ENCODE assay signal across 9 mouse cellular contexts in the genomic region with DNA sequence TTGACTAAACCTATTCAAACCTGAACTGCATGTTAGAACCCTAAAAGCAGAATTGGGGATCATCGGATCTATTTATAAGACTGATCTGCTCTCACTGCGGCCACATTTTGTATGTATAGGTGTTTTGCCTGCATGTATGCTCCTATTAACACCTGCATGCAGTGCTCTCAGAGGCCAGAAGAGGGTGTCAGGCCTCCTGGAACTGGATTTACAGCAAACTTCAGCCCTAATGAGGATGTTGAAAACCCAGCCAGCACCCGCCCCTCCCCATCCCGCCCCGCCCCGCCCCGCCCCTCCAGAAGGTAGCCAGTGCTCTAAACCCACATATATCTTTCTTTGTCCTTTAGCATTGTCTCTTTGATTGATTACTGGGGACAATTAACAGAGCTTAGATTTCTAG. TPM values are rescaled to one million over a fixed set of nuclear protein-coding genes. Genes with fewer than 3 reads are reported as not detected.
DNase-seq lines count a peak whose midpoint lies in the region; ATAC-seq and TF ChIP-seq lines count a peak whose summit lies in the region.
"Had no signal": no experiment of that assay in that cellular context is flagged by ENCODE, and none has a peak within 500 bp of the region (broad histone marks: within the 10 kb centered on the region; RNA-seq: fewer than 3 reads in every experiment).

No protein-coding gene starts in this region.

- peaks cover 53% of the 10 kb centered on the region for H3K27me3 ChIP-seq in hindbrain, embryonic 11.5 days (ENCODE audit: control insufficient read depth, insufficient read depth, low read length)
- peaks cover 72% of the 10 kb centered on the region for H3K27me3 ChIP-seq in hindbrain, embryonic 14.5 days (ENCODE audit: control insufficient read depth, insufficient read depth, low read length)
- H3K27me3 ChIP-seq in heart, postnatal 0 days (ENCODE audit: control insufficient read depth, insufficient read depth, low read length): peaks cover 52% of the 10 kb centered on the region
- H3K27me3 ChIP-seq in liver, embryonic 11.5 days (replicated peaks; ENCODE audit: control insufficient read depth, insufficient read depth, low read length): peaks cover 26% of the 10 kb centered on the region

- no peak overlapping the region for H3K4me2 ChIP-seq in hindbrain, embryonic 11.5 days (replicated peaks; ENCODE audit: low read depth, low read length)
- no peak overlapping the region for H3K4me2 ChIP-seq in hindbrain, embryonic 14.5 days (replicated peaks)
- H3K4me2 ChIP-seq in heart, postnatal 0 days (ENCODE audit: low read depth, low read length): no peak overlapping the region
- H3K4me2 ChIP-seq in liver, embryonic 11.5 days: peak overlapping the region; percentile 46
- H3K4me2 ChIP-seq: embryonic facial prominence, embryonic 13.5 days had no signal

- no peaks in the 10 kb centered on the region for H3K9me3 ChIP-seq in hindbrain, embryonic 11.5 days (ENCODE audit: control insufficient read depth, low read length)
- 0 out of 2 replicates have a peak, but pooled peaks cover 4% of the 10 kb centered on the region for H3K9me3 ChIP-seq in hindbrain, embryonic 14.5 days (ENCODE audit: control insufficient read depth, low read length)
- H3K9me3 ChIP-seq in heart, postnatal 0 days (replicated peaks; ENCODE audit: control insufficient read depth, low read length): no peaks in the 10 kb centered on the region
- H3K9me3 ChIP-seq in liver, embryonic 11.5 days (ENCODE audit: control insufficient read depth, low read length): no peaks in the 10 kb centered on the region
- H3K9me3 ChIP-seq: embryonic facial prominence, embryonic 13.5 days had no signal

- no peak overlapping the region for H3K9ac ChIP-seq in hindbrain, embryonic 11.5 days (ENCODE audit: low read depth, low read length)
- H3K9ac ChIP-seq in hindbrain, embryonic 14.5 days: no peak overlapping the region
- no peak overlapping the region for H3K9ac ChIP-seq in heart, postnatal 0 days (replicated peaks; ENCODE audit: low read depth, low read length)
- no peak overlapping the region for H3K9ac ChIP-seq in liver, embryonic 11.5 days (ENCODE audit: low read depth, low read length)
- H3K9ac ChIP-seq: embryonic facial prominence, embryonic 13.5 days had no signal

- ATAC-seq in hindbrain, embryonic 11.5 days (ENCODE audit: low FRiP score): no peak
- no peak for ATAC-seq in hindbrain, embryonic 14.5 days (ENCODE audit: low FRiP score)
- ATAC-seq in heart, postnatal 0 days (ENCODE audit: insufficient read depth, low read depth): no peak
- peak; percentile 73 for ATAC-seq in liver, embryonic 11.5 days (replicated peaks; ENCODE audit: low FRiP score)

- H3K27ac ChIP-seq in hindbrain, embryonic 11.5 days (ENCODE audit: low read depth, low read length): no peak overlapping the region
- H3K27ac ChIP-seq in hindbrain, embryonic 14.5 days: no peak overlapping the region
- no peak overlapping the region for H3K27ac ChIP-seq in heart, postnatal 0 days (ENCODE audit: low read depth)
- H3K27ac ChIP-seq in liver, embryonic 11.5 days (ENCODE audit: low read depth, low read length): no peak overlapping the region
- H3K27ac ChIP-seq: embryonic facial prominence, embryonic 13.5 days had no signal

- no peaks in the 10 kb centered on the region for H3K36me3 ChIP-seq in hindbrain, embryonic 11.5 days (ENCODE audit: control insufficient read depth, insufficient read depth, low read length)
- H3K36me3 ChIP-seq in hindbrain, embryonic 14.5 days (replicated peaks; ENCODE audit: control insufficient read depth, insufficient read depth): no peaks in the 10 kb centered on the region
- no peaks in the 10 kb centered on the region for H3K36me3 ChIP-seq in heart, postnatal 0 days (replicated peaks; ENCODE audit: control insufficient read depth, insufficient read depth, low read length)
- peaks cover 3% of the 10 kb centered on the region; the same call in 1 of the 2 replicates for H3K36me3 ChIP-seq in liver, embryonic 11.5 days (ENCODE audit: control insufficient read depth, insufficient read depth, low read length)
- H3K36me3 ChIP-seq: embryonic facial prominence, embryonic 13.5 days had no signal

- DNase-seq in hindbrain, embryonic 11.5 days (ENCODE audit: low spot score): peak; percentile 60
- no peak for DNase-seq in hindbrain, embryonic 14.5 days (ENCODE audit: low spot score)
- DNase-seq in R1 (ENCODE audit: low read depth, low spot score): peak; percentile 94
- no peak for DNase-seq in heart, postnatal 0 days (ENCODE audit: low spot score)
- peak; percentile 60 for DNase-seq in liver, embryonic 11.5 days (ENCODE audit: low spot score)
- peak; percentile 71 for DNase-seq in retina, postnatal 1 day
- no peak for DNase-seq in layer of hippocampus, adult 11-12 months (ENCODE audit: low spot score)
- no peak for DNase-seq in right cerebral cortex, postnatal 25 days

- TF ChIP-seq EP300 in heart, postnatal 0 days (IDR thresholded peaks at IDR 0.05; ENCODE audit: low read depth): no peak

- TF ChIP-seq CTCF in heart, postnatal 0 days (IDR thresholded peaks at IDR 0.05; ENCODE audit: low read depth): peak; percentile 32; the same call in 1 of the 2 replicates

- 10% methylated on average over 7 of the region's 7 CpGs for WGBS in hindbrain, embryonic 11.5 days
- 17% methylated on average over 7 of the region's 7 CpGs for WGBS in hindbrain, embryonic 14.5 days
- 10% methylated on average over 7 of the region's 7 CpGs for WGBS in heart, postnatal 0 days
- WGBS in liver, embryonic 11.5 days: 7% methylated on average over 7 of the region's 7 CpGs

- H3K4me3 ChIP-seq in hindbrain, embryonic 11.5 days (ENCODE audit: low read depth, low read length): no peak overlapping the region
- H3K4me3 ChIP-seq in hindbrain, embryonic 14.5 days (replicated peaks; ENCODE audit: low read length): no peak overlapping the region
- H3K4me3 ChIP-seq in heart, postnatal 0 days (ENCODE audit: low read depth, low read length): no peak overlapping the region
- 0 out of 2 replicates have a peak overlapping the region, but pooled peaks have one; percentile 11 for H3K4me3 ChIP-seq in liver, embryonic 11.5 days (ENCODE audit: low read depth, low read length)
- H3K4me3 ChIP-seq: embryonic facial prominence, embryonic 13.5 days had no signal

- H3K4me1 ChIP-seq in hindbrain, embryonic 11.5 days (replicated peaks; ENCODE audit: control insufficient read depth, insufficient read depth, low read length): peaks cover 9% of the 10 kb centered on the region
- peaks cover 7% of the 10 kb centered on the region for H3K4me1 ChIP-seq in hindbrain, embryonic 14.5 days (replicated peaks; ENCODE audit: control insufficient read depth, insufficient read depth, low read length)
- H3K4me1 ChIP-seq in heart, postnatal 0 days (ENCODE audit: control insufficient read depth, insufficient read depth): peaks cover 12% of the 10 kb centered on the region
- peaks cover 34% of the 10 kb centered on the region for H3K4me1 ChIP-seq in liver, embryonic 11.5 days (replicated peaks; ENCODE audit: control insufficient read depth, insufficient read depth, low read length)

RNA-seq across cellular contexts. Expression of a gene that starts 2.7 kb away (rescaled TPM):
- 1.1 and 2.2 TPM in 2 replicates for polyA plus RNA-seq in hindbrain, embryonic 11.5 days (2014; fragmentation: Nextera tagmentation; extraction: Ambion mirVana)
- polyA plus RNA-seq in hindbrain, embryonic 14.5 days (2014; fragmentation: Nextera tagmentation; extraction: Ambion mirVana): 0.88 and 1.1 TPM in 2 replicates
- total RNA-seq in heart, postnatal 0 days (2014; rRNA removed; ENCODE audit: low replicate concordance): 0.73 and 0.97 TPM in 2 replicates
- 1.4 and 1.8 TPM in 2 replicates for polyA plus RNA-seq in heart, postnatal 0 days (2015; fragmentation: Nextera tagmentation; extraction: Ambion mirVana)
- polyA plus RNA-seq in liver, embryonic 11.5 days (2014; fragmentation: Nextera tagmentation; extraction: Ambion mirVana): 22.0 and 24.4 TPM in 2 replicates

RNA-seq across cellular contexts. Expression of a gene that starts 12.9 kb away (rescaled TPM):
- polyA plus RNA-seq in hindbrain, embryonic 11.5 days (2014; fragmentation: Nextera tagmentation; extraction: Ambion mirVana): 173 and 179 TPM in 2 replicates
- 113 and 124 TPM in 2 replicates for polyA plus RNA-seq in hindbrain, embryonic 14.5 days (2014; fragmentation: Nextera tagmentation; extraction: Ambion mirVana)
- 48.9 and 68.9 TPM in 2 replicates for total RNA-seq in heart, postnatal 0 days (2014; rRNA removed; ENCODE audit: low replicate concordance)
- polyA plus RNA-seq in heart, postnatal 0 days (2015; fragmentation: Nextera tagmentation; extraction: Ambion mirVana): 62.4 and 64.6 TPM in 2 replicates
- 249 and 257 TPM in 2 replicates for polyA plus RNA-seq in liver, embryonic 11.5 days (2014; fragmentation: Nextera tagmentation; extraction: Ambion mirVana)

RNA-seq across cellular contexts. Expression of a gene that starts 17.3 kb away (rescaled TPM):
- polyA plus RNA-seq in hindbrain, embryonic 11.5 days (2014; fragmentation: Nextera tagmentation; extraction: Ambion mirVana): 3.0 and 3.2 TPM in 2 replicates
- 1.3 and 1.6 TPM in 2 replicates for polyA plus RNA-seq in hindbrain, embryonic 14.5 days (2014; fragmentation: Nextera tagmentation; extraction: Ambion mirVana)
- 1.1 TPM in 1 of 2 replicates, not detected in the other for total RNA-seq in heart, postnatal 0 days (2014; rRNA removed; ENCODE audit: low replicate concordance)
- 0.51 and 0.59 TPM in 2 replicates for polyA plus RNA-seq in heart, postnatal 0 days (2015; fragmentation: Nextera tagmentation; extraction: Ambion mirVana)
- 2.1 and 2.2 TPM in 2 replicates for polyA plus RNA-seq in liver, embryonic 11.5 days (2014; fragmentation: Nextera tagmentation; extraction: Ambion mirVana)

RNA-seq across cellular contexts. Expression of a gene that starts 29.7 kb away (rescaled TPM):
- polyA plus RNA-seq in hindbrain, embryonic 11.5 days (2014; fragmentation: Nextera tagmentation; extraction: Ambion mirVana): 0.05 TPM in 1 of 2 replicates, not detected in the other
- polyA plus RNA-seq in hindbrain, embryonic 14.5 days (2014; fragmentation: Nextera tagmentation; extraction: Ambion mirVana): 0.04 TPM in 1 of 2 replicates, not detected in the other
- not detected in 2 replicates for total RNA-seq in heart, postnatal 0 days (2014; rRNA removed; ENCODE audit: low replicate concordance)
- polyA plus RNA-seq in heart, postnatal 0 days (2015; fragmentation: Nextera tagmentation; extraction: Ambion mirVana): not detected in 2 replicates
- polyA plus RNA-seq in liver, embryonic 11.5 days (2014; fragmentation: Nextera tagmentation; extraction: Ambion mirVana): 0.04 and 0.09 TPM in 2 replicates

RNA-seq across cellular contexts. Expression of a gene that starts 35.7 kb away (rescaled TPM):
- 14.2 and 17.5 TPM in 2 replicates for polyA plus RNA-seq in hindbrain, embryonic 11.5 days (2014; fragmentation: Nextera tagmentation; extraction: Ambion mirVana)
- 16.2 and 20.0 TPM in 2 replicates for polyA plus RNA-seq in hindbrain, embryonic 14.5 days (2014; fragmentation: Nextera tagmentation; extraction: Ambion mirVana)
- 8.3 and 8.7 TPM in 2 replicates for total RNA-seq in heart, postnatal 0 days (2014; rRNA removed; ENCODE audit: low replicate concordance)
- 6.5 and 6.9 TPM in 2 replicates for polyA plus RNA-seq in heart, postnatal 0 days (2015; fragmentation: Nextera tagmentation; extraction: Ambion mirVana)
- polyA plus RNA-seq in liver, embryonic 11.5 days (2014; fragmentation: Nextera tagmentation; extraction: Ambion mirVana): 14.2 and 19.0 TPM in 2 replicates

Comparison
In these comparisons a context has a peak if more than half of its experiments do, and no peak if none do; other contexts are left out.
1. DNase-seq: peak in hindbrain, embryonic 11.5 days (single experiment), R1 (single experiment), liver, embryonic 11.5 days (single experiment) and retina, postnatal 1 day (single experiment); none in hindbrain, embryonic 14.5 days (single experiment), heart, postnatal 0 days (single experiment), layer of hippocampus, adult 11-12 months (single experiment) and right cerebral cortex, postnatal 25 days (single experiment).